Mouse (Mus musculus) embryo, embryonic 10 days (tissue): Measurements from ENCODE around the gene Gpr153.

ENCODE experiments used
- DNase-seq: peaks from one replicate; pipeline ENCODE4 v3.0.0-alpha.2; 2015; ENCODE audit warnings: low spot score

The Gpr153 gene

DNA sequence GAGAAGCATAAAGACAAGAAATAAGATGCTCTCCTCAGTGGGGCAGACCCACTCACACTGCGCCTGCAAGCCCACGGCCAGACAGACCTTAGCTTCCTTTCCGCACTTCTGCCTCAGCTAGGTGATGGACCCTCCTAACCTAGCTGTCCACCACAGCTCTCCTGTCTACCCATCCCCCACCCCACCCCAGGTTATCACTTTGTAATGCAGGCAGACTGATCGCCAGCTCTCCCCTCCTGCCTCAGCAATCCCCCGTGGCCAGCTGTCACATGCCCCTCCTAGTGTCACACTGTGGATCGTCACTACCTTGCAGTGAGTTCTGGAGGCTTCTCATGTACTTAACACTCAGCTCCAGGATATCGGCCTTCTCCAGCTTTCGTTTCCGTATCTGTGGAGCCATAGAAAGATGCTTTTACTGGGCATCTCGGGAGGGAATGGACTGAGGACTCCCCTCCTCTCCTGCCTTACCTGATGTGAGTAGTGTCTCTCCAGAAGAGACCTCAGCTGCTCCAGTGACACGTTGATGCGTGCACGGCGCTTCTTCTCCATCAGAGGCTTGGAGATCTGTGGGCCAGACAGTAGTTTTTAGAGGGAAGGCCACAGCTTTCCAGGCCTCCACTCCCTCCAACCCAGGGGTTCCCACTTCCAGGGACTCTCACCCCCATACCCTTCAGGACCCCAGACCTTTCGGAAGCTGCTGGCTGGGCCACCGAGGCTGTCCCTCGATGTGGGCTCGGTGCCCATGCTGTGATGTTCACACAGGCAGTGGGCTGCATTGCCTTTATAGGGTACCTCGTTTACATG, 13.5 kb downstream of the Gpr153 start:
- DNase-seq, result no peak

DNA sequence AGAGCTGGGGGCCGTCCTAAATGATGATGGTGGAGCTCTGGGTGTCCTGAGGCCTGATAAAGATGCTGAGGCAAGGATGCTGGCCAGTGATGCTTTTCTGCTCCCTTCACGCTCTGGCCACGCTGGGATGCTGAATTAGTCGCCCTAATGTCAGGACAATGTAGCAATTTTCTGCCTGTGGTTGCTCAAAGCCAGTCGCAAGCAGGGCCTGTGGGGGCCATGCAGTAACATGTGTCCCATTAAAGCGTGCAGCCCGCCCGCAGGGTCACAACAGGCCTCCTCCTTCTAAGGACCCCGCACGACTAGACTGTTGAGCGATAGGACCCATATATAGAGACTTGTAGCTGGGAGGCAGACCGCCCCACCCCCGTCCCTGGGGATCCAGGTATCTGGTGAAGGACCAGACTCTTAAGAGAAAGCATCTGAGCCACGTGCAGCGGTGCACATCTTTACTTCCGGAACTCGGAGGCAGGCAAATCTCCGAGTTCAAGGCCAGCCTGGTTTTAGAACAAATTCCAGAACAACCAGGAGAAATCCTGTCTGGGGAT, 14.4 kb downstream of the Gpr153 start:
- peak; percentile 57 for DNase-seq

DNA sequence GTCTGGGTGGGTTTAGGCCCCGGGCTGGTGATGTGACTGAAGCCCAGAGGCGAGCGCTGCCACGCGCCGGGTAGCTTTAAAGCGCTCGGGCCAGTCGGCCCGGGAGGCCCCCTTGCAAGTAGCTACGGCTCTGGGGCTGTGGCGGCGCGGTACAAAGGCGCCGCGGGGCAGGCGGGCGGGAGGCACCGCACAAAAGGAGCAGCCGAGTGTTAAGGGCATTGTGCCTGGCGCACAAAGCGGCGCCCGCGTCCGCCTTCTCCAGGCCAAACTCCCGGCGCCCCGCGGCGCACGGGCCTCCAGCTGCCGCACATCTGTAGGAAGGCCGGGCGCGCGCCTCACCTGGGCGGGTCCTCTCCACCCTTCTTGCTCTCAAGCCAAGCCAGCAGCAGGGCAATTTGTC, 16.4 kb downstream of the Gpr153 start:
- peak; percentile 68 for DNase-seq

DNA sequence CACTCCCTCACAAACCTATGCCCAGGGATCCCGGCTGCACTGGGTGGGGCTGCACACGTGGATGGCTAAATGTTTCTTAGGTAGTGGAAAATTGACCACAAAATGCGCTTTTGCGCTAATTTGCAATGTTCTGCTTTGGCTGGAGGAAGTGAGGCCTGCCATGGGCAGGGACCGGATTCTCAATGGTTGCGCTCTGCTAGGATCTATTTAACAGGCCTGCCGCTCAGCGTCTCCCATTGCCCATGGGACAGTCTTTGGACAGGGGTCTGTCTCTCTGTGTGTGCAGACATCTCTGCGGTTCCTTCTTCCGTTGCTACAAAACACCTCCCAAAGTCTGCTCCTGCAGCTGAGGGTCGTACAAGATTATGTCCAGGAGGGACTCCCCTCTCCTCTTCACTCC, 17.0 kb downstream of the Gpr153 start:
- no peak for DNase-seq

DNA sequence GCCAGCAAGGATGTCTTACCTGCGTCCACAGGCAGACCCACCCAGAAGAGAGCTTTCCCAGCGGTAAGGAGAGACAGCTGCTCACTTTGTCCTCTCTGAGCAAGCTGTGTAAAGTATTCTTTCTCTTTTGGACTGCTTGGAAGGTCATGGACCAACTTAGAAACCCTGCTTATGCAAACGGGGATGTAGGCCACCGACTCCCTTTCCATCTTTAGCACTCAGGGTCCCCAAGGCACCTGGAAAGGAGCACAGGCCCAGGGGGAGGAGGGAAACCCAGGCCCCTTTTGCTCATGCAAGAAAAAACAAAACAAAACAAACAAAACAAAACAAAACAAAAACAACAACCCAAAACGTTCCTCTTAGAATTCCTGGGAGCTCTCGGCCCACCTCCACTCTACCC, 17.5 kb downstream of the Gpr153 start, which contains the start of gene Hes3:
Gene Hes3, minus strand, starts transcription at position 101 of the 400 bp plus-strand sequence.
- DNase-seq, result no peak

DNA sequence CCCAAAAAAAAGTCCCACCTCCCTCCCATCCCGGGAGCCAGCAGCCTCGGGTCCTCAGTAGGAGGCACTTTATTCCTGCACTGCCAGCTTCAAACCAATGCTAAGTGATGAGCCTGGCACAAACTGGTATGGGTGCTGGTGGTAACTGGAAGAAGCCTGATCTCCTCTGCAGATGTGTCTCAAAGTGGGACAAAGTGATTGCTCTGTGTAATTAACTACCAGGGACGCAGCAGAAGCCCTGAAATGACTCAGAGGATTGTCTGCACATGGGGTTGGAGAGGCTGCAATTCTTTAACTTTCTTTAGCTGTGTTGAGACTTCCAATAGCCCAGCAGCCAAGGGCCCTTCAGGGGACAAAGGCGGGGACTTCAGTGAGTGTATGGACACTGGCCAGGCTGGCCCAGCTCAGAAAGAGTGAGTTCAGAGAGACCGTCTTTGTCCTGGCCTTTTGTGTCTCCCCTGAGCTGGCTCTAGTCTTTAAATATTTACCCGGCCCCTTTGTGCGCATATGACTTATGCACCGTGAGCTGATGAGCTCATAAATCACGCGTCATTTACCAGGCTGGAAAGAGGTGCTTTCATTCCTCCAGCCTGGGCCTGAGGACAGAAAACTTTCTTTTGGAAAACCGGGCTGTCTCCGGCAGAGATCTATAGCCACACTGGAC, 18.2 kb downstream of the Gpr153 start:
- DNase-seq, result peak; percentile 80

DNA sequence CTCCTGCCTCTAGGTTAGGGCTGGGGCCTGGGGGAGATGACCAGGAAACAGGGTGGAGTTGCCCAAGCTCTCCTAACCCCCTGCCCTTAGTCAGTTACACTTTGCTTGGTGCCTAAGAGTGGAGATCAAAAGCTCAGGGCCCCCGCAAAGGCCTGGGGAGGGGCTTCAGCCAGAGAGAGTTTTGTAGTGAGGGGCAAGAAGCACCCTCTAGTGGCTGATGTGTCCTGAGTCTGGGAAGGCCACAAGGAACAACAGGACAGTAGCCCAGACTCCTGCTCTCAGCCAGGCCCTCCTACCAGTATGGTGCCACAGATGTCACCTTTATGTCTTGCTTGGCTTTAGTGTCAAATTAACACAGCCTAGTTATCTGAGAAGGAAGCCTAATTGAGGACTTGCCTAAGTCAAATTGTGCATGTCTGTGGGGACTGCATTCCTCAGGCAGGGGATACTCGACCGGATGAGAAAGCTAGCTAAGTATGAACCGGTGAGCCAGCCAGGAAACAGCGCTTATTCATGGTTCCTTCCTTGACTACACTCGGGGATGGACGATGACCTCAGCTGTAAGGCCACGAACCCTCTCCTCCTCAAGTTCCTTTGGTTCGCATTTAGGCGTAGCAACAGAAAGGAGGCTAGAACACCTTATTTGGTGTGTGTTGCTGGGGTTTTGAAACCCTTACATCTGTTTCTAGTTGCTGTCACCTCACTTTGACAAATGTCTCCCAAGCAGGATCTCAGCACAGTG, 20.3 kb downstream of the Gpr153 start:
- peak; percentile 65 for DNase-seq

DNA sequence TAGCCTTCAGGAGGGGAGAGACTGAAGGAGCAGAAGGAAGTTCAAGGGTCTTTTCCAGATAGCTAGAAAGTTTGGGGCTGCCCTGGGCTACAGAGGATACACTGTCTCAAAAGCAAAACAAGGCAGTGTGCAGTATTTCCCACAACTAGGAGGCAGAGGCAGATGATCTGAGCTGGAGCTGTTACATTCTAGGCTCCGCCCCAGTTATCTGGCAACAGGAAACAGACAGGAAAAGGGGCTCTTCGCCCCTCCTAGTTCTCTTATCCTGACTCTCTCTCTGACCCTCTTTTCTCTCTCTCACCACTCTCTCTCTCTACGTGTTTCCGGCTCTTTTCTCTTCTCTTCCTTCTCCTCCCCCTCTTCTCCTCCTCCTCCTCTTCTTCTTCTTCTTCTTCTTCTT, 21.9 kb downstream of the Gpr153 start:
- DNase-seq, result no peak

DNA sequence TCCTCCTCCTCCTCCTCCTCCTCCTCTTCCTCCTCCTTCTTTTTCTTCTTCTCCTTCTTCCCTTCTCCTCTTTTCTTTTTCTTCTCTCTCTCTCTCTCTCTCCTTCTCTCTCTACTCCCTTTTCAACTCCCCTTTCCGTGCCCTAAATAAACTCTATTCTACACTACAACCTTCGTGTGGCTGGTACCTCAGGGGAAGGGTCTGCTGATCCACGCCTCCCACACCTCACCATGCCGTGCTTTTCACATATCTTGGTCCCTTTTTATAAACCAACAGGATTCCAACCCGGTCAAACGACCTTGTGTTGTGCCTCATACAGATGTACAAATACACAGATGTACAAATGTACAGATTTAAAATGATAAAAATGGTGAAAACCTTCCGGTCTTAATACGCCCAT, 22.3 kb downstream of the Gpr153 start:
- no peak for DNase-seq

DNA sequence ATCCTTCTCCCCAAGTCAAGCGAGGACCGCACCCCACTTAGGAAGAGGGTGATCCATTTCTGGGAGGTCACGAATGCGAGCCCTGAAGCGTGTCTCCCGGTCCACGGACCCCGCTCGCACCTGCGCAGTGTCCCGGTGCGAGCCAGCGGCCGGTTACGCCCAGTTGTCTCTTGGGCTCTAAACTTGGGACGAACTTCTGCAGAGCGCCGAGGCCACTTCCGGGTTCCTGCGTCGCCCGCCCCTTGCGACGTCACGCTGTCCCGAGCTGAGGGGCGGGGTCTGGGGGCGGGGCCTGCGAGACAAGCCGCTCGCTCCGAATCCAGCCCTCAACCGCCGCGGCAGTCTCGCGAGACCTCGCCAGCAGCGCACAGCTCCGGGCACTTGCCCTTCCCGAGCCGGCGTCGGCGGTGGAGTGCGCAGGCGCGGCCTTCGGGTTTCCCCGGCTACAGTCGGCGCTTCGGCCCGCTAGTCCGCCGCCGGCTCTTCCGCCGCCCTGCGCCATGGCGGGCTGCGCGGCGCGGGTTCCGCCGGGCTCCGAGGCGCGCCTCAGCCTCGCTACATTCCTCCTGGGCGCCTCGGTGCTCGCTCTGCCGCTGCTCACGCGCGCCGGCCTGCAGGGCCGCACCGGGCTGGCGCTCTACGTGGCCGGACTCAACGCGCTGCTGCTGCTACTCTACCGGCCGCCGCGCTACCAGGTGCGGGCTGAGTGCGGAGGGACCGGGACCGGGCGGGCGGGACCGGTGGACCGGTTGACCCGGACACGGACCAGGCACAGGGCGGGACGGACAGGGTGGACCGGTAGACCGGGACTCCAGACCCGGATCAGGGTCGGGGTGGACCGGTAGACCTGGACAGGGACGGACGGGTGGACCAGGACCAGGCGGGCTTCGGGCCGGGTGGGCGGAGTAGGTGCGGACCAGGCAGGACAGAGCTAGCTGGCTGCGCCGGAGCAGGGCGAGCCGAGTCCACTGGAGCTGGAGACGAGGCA, 23.1 kb downstream of the Gpr153 start, which contains the start of gene Icmt:
Gene Icmt, plus strand, starts transcription at position 354 of the 988 bp plus-strand sequence.
- peak; percentile 97 for DNase-seq

DNA sequence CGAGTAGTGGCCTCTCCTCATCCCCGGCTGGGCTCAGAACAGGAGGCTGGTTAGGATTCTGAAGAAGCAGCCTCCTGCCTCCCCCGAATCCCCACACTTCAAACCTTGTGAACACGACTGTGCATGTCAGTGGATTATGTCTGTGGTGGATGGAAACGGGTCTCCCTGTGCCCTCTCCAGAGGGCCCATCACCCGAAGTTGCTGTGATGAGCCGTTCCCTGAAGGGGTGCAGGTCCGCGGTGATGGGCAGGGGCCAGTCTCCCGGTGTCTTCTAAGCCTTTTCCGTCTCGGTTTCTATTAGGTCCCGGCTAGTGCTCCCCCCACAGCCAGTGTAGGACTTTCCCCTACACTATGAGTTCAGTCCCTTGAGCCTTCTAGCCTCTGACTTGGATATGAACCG, 24.8 kb downstream of the Gpr153 start:
- no peak for DNase-seq

DNA sequence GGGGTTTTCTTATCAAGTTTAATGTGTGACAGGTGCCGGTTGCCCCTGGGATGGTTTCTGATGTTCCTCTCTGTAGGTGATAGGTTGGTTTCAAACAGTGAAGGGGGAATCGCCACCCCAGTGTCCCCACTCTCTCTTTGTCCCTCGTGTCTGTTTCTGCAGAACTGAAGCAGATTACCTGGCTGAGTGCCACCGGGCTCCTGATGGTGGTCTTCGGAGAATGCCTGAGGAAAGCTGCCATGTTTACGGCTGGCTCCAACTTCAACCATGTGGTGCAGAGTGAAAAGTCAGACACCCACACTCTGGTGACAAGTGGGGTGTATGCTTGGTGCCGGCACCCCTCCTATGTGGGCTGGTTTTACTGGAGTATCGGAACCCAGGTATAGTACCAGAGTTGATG, 26.3 kb downstream of the Gpr153 start:
- no peak for DNase-seq

DNA sequence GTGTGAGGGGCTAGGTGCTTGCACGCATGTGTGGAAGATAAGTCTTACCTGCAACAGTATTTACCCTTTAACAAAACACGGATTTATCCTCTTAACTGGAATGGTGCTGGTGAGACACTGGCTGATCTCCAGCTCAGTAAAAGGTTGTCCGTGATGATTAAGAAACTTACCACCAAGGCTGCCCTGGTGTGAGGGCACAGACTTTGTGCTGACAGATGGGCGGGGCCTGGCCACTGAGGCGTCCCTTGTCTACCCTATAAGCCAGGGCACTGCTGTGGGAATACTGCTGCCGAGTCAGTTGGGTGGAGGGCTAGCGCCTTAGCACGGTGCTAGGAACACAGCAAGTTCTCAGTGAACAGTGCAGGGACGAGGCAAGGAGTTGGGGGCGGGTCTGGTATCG, 28.0 kb downstream of the Gpr153 start:
- no peak for DNase-seq

DNA sequence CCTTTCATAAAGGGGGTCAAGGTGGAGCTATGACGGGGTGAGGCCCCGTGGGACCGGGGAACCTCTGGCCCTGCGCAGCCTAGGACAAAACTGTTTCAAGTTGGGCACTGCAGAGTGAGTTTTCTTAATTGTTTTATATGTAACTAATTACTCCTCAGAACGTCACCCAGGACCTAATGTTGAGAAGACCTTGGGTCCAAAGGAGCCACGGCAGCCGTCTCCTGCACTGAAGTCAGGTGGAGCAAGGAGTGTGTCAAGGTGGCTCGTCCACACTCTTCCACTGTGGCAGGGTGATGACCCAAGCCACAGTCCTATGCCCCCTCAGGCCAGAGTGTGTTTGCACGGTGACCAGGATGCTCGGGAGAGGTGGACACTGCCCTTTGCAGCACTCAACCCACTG, 29.1 kb downstream of the Gpr153 start:
- DNase-seq, result no peak

DNA sequence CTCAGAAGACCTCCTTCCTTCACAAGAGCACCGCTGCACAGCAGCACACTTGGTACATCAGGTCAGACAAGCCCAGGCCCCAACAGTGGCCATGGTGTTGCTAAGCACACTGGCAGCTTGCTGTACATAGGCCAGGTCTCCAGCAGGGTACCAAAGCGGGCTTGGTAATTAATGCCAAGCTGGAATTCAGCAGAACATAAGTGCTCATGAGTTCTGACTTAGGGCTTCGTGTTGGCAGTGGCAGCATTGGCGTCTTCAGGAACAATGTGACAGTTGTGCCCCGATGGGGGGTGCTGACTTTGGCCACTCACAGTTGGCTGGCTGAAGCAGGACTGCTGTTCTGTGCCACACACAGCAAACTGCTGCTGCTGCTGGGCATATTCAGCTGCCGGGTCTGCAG, 30.7 kb downstream of the Gpr153 start:
- DNase-seq, result no peak

DNA sequence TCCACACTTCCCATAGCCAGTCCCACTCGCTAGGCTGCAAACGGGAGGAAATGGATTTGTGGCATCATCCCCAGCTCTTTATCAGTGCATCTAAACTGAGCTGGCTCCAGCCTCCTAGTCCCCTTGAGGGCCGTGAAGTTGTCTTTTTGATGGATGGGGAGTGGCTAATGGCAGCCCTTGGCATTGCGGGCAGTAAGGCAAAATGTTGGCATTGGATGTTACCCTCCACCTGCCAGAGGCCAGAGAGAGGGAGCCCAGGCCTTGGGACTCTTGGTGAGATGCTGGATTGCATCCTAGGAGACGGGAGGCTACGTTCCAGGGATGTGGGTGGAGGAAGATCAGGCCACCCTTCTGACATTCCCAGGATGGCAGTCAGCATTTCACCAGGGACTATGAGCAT, 32.0 kb downstream of the Gpr153 start:
- no peak for DNase-seq

DNA sequence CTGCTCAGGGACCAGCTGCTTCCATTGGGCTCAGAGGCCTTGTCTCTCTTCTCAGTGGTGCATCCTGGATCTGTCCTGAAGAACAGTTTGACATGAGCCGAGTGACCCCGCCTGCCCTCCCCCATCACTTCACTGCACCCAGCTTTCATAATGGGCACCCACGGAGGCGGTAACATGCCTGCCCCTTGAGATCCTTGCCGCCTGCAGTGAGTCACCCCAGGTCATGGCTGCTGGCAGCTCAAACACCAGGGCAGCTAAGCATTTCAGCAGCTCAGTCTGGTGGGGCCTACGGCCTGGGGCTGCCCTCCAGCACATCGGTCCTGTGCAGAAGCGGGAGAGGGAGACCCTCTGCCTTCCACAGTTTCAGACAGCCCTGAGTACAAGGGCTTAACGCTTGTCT, 33.5 kb downstream of the Gpr153 start:
- no peak for DNase-seq

DNA sequence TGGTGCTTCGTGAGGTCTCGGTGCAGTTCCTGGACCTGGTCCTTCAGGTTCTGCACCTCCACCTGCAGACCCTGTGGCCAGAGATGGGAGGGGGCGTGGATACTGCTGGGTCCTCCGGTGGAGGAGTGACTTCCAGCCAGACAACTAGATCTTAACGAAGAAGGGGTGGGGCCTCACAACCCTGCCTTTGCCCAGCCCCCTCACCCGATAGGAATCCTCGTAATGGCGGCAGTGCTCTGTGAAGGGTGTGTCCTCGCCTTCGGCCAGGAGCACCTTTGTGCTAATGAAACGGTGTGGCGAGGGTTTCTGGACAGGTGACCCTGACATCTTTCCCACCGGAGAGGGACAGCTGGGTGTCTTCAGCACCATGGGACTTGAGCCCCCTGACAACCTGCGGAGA, 38.2 kb downstream of the Gpr153 start:
- peak; percentile 45 for DNase-seq

DNA sequence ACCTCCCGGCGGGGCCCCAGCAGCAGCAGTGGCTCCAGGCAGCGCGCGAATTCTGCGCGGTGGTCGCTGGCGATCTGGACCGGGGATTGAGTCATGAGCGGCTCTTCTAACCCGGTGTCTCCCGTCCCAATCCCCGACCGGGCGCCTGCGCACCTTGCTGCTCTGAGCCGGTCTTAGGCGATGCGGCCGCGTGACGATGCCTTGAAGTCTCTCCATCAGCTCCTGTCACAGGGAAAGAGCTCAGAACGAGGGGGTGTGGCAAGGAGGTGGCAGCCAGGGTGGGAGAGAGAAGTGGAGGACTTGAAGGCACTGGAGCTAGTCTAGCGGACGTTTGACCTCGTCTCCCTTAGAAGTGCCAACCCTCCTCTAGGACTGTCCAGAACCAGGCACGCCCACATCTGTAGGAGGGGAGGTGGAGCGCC, 39.2 kb downstream of the Gpr153 start:
- DNase-seq, result peak; percentile 64

DNA sequence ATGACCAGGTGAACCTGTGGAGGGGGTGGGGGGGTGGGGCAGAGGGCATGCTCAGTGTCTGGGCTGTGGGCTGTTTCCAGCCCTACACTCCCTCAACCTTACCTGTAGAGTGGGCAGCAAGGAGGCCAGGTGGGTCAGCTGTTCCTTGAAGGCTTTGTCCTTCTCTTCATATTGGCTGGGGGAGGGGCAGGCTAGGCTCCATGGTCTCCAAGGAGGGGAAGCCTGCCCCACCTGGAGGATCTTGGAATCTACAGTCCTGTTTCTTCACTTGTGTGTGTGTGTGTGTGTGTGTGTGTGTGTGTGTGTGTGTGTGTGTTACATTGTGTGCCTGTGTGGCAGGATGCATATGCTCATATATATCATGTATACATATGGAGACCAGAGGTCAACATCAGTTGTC, 39.9 kb downstream of the Gpr153 start:
- DNase-seq, result peak; percentile 55

DNA sequence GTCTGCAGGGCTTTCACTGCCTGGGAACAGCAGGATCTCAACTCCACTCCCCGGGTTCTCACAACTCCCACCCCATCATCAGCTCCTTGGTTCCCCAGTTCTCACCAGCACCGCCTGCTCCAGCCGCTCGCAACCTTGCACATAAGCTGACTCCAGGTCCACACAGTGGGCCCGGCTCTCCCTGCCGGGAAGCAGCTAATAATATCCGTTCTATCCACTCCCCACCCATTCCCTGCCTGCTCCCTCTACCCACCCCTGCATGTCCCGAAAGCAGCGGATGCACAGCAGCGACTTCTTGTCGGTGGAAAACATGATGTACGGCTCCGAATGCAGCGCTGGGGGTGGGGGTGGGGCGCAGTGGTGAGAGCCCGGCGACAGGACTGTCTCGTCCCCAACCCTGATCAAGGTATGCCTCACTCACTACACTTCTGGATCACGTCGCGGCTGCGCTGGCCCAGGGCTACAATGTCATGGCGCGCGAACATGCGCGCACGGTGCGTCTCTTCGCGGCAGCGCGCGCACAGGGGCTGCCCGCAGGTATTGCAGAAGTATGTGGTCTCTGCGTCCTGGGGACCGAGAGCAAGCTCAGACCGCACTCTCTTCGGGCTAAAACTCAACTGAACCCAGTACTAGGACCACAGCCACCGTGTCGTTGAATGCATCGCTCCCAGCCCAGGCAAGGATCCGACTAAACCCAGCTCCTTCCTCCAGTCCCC, 41.6 kb downstream of the Gpr153 start:
- DNase-seq, result no peak
